Mouse (Mus musculus) kidney, postnatal 25 days (tissue): ENCODE results near the gene Yipf3.
A peak's percentile ranks its signal among the peaks of the same experiment; 100 is the strongest.

Experiments used
- DNase-seq, 2 experiments: peaks; one replicate each; pipeline ENCODE4 v3.0.0; 2021; ENCODE audit warnings: mixed read lengths in 2 of 2

The Yipf3 gene

DNA sequence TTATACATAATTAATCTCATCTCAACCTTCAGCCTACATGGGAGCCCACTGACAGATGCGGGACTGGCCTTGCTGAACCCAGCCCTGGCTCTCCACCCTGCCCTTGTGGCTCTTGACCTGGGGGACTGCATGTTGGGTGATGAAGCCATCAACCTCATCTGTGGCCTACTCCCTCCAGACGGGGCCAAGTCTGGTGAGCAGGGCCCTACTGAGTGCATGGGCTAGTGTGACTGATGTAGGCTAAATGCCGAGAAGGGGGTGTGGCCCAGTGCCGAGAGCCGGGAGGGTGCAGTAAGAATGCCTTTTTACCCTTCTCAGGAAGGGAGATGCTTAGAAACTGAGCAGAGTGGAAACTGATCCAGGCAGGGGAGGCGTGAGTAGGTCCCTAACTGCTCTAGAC lies 7.3 kb downstream of the Yipf3 start:
- DNase-seq: no peak

DNA sequence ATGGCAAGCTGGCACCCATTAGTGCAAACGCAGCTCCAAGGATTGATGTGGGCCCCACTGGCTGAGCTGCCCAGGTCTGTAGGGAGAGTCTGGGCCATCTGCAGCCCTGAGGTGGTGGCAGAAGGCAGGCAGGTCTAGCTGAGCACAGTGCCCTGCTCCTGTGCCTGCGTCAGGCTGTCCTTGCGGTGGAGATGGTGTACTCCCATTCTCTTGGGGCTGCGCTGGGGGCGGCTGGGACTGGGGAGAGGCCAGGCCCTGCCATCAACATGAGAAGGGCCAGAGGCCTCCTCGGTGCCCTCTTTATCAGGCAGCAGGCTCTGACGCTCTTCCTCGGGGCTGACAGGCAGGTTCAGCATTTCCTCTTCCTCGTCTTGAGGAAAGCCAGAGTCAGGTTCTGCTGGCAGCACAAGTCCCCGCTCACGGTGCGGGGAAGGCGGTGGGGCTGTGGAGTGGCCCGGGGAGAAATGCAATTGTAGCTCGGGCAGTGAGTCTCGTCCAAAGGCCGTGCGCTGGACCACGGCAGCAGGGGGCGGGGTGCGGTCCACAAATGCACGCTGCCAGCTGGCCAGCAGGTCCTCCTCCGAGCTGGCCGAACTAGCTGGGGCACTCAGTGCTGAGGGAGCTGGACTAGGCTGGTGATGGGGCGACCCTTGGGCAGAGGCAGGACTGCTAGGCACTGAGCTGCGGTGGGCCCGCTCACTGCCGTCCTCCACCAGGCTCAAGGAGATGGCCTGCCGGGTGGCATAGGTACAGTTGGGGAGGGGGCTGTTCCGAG lies 10.6 kb downstream of the Yipf3 start:
- DNase-seq: peak; percentile 22 to 65

DNA sequence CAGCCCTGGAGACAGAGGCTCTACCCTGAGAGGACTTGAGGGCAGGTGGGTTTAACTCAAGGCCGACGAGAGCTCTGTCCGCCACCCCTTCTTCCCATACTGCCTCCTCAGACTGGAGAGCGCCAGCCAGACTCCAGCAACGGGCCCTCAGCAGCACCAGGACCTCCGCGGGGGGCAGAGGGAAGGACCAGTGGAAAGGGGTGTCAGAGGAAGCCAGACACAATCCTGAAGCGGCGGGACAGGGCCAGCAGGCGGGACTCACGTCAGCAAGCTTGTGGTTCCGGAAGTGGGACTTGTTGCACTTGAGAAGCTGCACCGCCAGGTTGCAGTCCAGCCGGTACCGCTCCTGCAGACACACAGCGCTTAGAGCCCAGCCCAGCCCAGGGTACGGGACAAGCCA lies 11.8 kb downstream of the Yipf3 start:
- DNase-seq: no peak

DNA sequence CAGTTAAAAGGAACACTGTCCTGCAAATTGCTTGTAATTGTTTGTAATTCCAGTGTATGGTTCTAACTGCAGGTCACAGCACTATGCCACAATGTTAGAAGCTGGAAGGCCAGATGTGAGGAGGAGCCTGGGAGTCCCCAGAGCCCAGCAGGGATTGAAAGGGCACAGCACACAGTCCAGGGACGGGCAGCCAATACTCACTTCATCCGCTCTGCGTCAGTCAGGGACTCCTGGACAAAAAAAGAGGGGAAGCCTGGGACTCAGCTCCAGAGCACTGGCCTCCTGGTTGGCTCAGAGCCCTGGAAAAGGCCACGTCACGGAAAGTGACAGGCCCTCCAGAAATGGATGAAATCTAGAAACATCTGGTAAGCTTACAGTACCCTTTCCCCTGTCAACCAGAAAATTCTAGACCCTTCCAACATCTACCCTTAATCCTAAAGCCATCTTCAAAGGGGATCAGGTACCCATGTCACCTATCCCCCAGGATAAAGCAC lies 14.4 kb downstream of the Yipf3 start:
- DNase-seq: no peak

DNA sequence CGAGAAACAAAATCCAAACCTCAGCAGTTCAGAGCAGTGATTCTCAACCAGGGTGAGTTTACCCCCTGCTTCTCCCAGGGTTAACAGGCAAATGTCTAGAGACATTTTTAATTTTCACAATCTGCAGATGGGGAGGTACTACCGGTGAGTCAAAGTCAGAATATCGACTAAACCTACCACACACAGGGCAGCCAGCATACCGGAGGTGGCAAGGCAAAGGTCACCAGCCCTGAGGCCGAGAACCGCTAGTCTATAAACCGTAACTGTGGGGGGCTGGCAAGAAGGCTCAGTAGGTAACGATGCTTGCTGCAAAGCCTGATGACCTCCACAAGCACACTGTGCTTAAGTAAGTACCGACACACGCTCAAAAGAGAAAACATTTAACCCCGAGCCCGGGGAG lies 17.6 kb downstream of the Yipf3 start:
- DNase-seq: no peak

DNA sequence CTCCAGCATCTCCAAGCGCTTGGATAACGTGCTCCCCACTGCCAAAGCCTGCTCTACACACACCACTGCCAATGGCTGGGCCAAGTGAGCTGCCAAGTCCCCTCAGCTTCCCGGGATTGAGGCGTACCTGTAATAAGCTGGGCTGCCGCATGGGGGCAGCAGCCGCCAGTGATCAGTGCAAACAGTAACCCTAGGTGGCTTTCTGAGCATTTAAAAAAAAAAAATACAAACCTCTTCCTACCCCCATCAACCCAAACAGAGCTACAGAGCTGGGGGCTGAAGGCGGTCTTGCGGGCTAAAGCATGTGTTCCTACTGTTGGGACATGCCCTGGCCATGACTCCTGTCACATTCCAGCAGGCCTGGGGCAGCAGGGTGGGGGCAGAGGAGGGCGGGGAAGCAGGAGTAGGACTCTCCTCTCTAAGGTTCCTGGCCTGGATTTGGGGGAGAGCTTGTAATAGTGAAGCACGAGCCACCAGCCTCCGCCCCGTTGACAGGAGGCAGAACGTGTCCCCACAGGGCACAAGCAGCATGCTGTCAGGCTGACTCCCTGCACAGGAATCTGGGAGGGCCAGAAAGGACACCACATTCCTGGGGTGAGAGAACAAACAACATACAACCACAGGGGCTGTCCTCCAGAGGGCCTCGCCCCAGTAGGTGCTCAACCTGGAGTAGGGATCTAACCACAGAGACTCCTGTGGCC lies 18.2 kb downstream of the Yipf3 start:
- peak; percentile 77 to 80 for DNase-seq

DNA sequence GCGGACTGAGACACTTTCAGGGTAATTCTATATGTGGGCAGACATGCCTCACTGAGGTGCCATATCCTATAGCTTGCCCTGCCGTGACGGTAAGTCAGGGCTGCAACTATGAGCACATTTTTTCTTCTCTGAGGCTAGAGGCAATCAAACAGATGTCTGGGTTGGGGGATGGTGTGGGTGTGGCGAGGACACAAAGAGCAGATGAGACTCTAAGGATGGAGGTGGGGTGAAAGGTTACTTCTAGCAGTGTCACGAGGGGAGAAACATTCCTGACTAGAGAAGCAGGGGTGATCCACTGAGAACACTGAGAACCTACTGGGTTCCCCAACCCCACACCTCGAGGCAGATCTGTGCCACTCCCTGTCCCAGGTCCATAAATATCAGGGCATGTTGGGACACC lies 19.1 kb downstream of the Yipf3 start:
- DNase-seq: no peak

DNA sequence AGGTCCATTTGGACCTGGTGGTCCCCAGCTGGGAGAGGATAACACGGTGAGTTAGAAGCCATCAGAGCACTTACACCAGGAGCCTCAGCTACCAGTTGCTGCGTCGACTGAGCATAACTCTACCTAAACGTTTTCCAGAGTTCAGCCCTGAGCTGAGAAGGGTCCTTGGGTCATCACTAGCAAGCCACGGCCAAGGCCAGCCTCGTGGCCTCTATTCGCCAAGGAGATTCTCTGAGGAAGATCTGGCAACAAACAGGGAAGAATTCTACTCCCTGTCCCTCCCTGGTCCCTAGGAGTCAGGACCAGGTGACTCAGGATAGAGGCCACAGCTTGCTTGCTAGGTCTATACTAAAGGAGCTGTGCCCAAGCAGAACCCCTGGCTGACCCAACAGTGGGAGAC lies 19.6 kb downstream of the Yipf3 start:
- no peak for DNase-seq

DNA sequence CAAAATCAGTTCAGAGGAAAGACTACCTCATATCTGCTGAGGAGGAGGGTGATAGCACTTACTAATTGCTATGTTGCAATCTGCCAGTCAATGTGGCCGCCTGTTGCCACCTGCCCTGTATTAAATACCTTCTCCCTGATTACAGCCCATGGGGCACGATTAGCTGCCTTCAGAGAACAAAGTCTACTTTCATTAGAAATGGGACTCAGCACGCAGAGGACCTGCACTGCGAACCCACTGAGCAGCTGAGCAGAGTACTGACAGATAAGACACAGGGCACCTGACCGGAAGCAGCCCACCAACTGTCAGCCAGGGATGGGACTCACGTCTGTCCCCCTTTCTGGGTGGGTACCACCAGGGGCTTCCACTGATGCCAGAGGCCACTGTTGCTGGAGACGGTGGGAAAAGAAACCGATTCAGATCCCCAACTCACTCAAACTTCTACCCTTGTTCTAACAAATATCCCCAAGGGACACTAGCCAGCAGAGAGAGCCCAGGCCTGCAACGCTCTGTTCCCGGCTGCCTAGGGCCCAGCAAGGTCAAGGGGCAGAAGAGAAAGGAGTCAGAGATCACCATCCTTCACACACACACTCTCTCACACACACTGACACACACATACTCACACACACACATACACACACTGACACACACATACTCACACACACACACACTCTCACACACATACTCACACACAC lies 20.3 kb downstream of the Yipf3 start:
- DNase-seq: no peak

DNA sequence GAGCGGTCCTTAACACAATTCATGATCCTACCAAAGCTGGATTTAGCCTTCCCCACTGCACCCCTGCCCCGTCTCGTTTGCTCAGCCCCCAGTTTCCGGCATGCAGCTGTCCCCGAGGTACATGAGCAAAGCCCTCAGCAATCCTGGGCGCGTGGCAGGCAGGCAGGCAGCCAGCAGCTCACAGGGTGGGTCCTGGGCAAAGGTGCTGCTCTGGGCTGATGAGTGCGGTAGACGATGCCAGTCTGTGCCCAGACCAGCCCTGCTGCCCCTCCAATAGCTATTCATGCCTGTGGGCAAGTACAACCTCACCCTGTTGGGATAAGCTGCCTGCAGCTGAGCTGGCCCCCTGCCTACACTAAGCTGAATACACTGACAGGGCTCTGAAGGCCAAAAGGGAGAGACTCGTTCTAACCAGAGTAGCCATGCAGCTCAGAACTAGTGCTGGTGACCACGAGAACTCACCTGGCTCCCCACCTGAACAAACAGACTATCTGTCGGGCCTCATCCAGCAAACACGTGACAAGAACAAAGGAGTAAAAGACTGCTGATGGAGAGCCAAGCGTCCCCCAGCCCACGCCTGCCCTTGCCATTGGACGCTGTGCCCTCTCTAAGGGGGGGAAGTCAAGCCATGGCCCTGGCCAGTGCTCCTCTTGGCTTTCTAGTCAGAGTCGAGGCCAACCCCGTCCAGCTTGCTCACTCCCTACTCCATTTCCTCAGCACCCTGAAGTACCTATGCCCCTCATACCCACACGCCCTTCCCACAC lies 22.1 kb downstream of the Yipf3 start:
- peak; percentile 58 to 85 for DNase-seq

DNA sequence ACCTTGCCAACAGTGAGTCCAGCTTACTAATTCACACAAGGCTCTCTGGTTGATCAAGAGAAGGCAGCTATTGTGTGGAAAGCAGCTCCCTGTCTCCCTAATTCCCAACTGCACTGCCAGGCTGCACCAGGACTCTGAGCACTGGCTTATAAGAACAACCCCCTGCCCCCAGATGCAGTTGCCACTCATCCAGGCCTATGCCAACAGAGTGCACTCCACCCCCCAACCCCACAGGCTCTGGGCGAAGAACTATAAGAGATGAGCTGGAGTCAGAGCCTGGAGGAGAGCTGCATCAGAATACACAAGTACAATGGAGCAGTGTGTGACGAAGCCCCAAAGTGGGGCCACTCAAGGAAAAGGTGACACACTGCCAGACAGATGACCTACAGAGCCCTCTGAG lies 24.2 kb downstream of the Yipf3 start:
- DNase-seq: peak in 1 of 2 experiments; percentile 19

DNA sequence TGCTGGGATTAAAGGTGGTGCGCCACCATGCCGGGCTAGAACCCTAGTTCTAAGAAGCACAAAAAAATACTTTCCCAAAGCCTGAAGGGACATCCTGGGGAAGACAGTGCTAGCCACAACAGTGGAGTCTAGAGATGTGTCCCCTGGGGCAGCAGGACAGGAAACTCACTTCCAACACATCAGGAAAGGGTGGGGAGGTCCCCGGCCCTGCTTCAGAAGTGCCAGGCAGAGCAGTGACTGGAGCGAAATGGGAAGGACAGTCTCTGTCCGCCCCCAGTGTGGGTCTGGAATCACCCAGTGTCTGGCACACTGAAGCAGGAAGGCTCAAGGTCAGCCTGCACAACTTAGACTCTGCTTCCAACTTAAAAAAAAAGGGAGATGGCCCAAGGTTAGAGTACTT lies 24.8 kb downstream of the Yipf3 start:
- peak; percentile 62 to 86 for DNase-seq

DNA sequence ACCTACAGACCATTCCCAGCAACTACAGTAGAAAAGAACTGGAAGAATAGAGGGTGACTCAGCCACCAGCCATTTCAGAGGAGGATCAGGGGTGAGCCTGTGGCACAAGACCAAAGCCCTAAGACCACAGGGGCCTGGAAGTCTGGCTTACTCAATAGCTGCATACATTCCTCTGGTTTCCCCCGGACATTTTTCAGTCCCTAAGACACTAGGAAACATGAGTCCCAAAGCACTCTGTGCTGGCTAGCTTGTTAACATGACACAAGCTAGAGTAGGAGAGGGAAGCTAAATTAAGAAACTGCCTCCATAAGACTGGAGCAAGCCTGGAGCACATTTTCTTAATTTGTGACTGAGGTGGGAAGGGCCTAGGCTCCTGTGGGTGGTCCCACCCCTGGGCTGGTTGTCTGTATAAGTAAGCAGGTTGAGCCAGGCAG lies 25.9 kb downstream of the Yipf3 start:
- peak in 1 of 2 experiments; percentile 28 for DNase-seq

DNA sequence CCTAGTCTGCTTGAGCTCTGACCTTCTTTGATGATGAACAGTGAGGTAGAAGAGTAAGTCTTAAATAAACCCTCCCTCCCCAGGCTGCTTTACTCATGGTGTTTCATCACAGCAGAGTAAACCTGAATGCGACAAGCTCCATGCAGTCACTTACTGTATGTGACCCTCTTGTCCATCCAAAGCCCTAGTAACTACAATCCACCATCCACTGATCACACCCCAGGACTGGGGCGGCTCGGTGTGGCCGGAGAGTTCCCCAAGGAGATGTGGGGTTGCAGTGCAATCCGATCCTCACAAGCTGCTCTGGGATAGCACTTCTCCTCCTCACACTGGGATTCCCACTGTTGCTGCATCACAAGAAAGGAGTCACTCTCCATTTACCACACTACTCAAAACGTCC lies 26.6 kb downstream of the Yipf3 start:
- peak in 1 of 2 experiments; percentile 30 for DNase-seq

DNA sequence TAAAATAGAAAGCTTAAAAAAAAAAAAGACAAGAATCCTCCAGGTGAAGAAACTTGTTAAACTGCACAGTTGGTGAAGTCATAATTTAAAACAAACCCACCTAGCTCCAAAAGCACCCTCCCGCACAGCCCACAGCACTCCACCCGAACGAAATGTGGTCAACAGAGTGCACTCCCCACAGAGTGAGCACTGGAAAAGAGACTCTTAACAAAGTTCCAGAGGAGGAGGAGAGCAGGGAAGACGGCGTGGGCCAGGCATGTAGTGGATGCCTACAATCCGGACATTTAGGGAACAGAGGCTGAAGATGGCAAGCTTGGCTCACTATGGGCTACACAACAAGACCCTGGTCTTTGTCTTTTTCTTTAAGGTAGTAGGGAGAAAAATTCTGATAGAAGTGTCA lies 27.2 kb downstream of the Yipf3 start:
- DNase-seq: peak in 1 of 2 experiments; percentile 25

DNA sequence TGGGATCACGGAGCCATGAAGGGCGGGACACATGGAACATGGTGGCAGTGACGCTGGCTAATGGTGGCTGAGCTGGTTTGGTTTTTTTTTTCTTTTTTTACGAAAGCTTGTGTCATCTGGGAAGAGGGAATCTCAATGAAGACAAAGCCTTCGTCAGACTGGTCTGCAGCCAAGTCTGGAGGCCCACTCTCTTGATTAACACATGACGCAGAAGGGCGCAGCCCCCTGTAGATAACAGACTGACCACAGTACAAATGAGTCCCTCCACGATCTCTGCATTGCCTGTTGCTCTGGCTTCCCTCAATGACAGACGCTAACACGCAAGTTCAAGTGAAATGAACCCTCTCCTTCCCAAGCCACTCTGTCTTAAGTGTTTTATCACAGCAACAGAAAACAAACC lies 27.6 kb downstream of the Yipf3 start:
- DNase-seq: peak in 1 of 2 experiments; percentile 6

DNA sequence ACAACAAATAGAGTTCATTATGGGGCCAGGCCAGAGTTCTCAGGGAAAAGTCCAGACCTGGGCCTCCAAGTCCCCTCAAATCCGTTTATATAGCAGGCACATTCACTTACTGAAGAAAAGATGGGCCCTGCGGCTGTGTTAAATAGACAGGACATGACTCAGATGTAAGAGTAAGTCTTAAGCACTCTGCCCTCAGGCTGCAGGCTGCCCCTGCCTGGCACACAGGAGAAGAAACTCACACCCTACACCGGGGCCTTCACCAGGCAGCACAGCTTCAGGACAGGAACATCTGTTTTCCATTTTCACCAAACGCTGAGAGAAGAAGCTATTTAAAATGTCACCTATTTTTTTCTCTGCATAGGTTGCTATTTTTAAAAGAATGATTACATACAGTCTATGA lies 29.7 kb downstream of the Yipf3 start:
- no peak for DNase-seq

DNA sequence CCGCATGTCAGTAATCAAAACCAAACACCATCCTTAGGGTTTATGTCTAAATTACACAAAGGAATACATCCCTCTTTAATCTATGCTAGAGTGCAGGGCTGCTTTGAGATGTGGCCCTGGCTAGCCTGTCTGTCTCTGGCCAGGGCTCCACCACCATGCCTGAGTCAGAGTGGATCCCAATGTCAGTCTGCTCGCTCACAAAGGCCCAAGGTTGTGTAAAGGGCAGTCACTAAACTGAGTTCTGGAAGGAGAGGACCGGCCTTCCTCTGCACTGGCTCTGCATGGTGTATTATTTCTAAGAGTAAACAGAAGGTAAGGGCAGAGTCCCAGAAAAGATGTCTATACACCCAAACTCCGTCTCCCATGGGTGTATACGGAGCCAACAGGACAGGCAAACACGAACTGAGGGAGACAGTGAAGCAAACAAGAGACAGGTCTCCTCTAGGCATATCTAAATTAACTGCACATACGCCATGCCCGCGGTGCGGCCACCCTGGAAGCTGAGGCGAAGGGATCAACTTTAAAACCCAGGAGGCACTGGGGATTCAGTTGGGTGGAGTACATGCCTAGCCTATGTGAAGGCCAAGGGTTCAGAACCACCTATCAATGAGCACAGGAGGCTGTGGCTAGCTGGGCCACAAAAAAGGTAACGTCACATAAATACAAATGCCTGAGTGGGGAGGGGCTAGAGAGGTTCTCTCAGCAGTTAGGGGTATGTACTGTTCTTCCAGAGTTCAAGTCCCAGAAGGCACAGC lies 30.3 kb downstream of the Yipf3 start:
- DNase-seq: no peak

DNA sequence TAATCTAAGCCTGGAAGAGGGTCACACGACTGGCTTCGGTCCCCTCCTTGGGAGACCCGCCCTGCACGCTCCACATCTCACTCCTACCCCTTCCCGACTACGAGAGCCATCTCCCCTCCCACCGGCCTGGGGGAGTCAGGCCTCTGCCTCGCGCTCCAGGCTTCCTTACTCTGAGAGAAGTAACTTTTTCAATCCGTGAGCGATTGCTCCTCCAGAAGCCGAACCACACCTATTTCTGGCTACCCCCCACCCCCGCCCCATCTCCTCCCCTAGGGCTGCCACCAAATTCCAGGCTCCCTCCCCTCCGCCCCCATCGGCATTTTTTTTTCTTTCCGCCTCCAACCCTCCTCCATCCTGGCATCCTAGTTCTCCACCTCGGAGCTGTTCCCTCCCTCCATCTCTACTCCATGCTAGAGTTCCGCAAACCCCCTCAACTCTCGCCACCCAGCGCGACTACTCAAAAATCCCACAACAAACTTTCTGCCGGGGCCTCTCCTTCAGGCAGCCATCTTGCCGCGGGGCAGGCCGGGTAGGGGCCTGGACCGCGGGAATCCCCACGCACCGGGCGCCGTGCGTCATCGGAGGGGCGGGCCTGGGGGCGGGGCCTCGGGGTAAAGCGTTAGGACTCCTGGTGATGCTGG lies 34.7 kb downstream of the Yipf3 start, which contains the start of gene Tjap1:
TSS of gene Tjap1 (minus strand) at position 544 of the 641 bp plus-strand sequence.
- DNase-seq: peak; percentile 89 to 95

DNA sequence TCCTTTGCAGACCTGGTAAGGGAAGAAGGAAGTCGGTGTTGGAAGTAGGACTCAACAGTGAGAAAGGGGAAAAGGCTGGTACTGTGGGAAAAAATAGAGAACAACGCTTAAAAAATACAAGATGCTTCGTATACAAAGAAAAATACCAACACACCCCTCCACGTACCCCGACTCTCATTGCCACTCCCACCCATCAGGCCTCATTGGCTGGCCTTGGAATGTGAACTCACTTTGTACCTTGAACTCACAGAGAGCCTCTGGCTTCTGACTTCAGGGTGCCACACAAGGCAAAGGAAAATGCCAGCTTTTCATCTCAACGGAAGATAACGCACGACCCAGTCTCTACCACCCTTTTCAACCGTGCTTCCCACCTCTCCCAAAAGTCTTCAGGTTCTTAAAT lies 35.3 kb downstream of the Yipf3 start:
- peak; percentile 39 to 64 for DNase-seq

DNA sequence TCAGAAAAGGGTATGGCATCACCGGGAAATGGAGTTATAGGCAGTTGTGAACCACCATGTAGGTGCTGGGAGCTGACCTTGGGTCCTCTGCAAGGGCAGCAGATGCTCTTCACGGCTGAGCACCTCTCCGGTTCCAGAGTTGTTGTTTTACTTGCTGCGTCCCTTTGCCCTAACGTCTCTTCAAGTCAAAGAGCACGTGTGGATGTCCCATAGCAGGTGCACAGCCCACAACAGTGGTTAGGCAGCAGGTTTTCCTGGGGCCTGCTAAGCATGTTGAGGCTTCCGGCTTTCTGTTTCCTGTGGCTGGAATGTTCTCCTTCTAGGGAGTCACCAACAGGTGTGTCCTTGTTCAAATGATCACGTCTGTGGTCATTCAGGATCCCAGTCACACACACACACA lies 36.0 kb downstream of the Yipf3 start:
- peak; percentile 41 to 73 for DNase-seq
